In the genomic region with DNA sequence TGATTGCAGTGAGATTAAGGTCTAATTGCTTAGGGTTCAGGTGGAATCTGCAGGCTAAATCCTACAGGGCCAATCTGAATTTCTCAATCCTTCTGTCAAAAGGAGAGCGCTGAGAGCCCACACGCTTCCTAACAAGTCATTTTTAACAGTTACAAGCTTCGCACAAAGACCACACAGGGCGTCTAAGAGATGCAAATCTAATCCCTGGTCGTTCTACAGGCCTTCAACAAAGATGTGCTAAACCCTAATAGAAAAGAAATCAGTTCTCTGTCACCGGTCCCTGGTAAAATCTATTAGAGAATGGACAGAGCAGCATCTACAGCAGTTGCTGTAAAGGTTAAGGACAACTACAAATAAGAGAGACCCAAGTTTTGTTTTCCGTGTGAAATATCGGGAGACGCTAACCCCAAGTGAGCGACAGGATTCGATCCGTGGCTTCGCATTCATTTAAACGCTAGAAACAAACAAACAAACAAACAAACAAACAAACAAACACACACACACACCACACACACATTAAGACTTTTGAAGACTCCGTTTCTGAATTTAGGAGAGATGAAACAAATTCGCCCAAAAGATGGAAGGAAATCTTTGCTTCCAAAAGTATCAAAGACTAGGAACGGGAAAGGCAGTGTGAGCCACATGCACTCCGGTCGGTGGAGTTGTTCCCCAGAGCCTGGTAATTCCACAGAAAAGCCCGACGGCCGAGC, we compare ENCODE assay signal across 17 mouse cellular contexts. TPM values are rescaled to one million over a fixed set of nuclear protein-coding genes. Genes with fewer than 3 reads are reported as not detected.
A peak's percentile ranks its signal among the peaks of the same experiment; 100 is the strongest.
DNase-seq lines count a peak whose midpoint lies in the region; ATAC-seq and TF ChIP-seq lines count a peak whose summit lies in the region.
"Had no signal": no experiment of that assay in that cellular context is flagged by ENCODE, and none has a peak within 500 bp of the region (broad histone marks: within the 10 kb centered on the region; RNA-seq: fewer than 3 reads in every experiment).

No protein-coding gene starts in this region.

- no peak for ATAC-seq in kidney, embryonic 16.5 days (ENCODE audit: low FRiP score, low TSS enrichment)
- no peak for ATAC-seq in limb, embryonic 11.5 days (ENCODE audit: insufficient number of reproducible peaks, low FRiP score, low TSS enrichment, low read depth)
- ATAC-seq: liver, postnatal 0 days had no signal

- no peaks in the 10 kb centered on the region for H3K9me3 ChIP-seq in kidney, embryonic 16.5 days (ENCODE audit: low read length)
- no peaks in the 10 kb centered on the region for H3K9me3 ChIP-seq in ES-E14 (ENCODE audit: control insufficient read depth, insufficient read depth, low read depth, low read length)
- no peaks in the 10 kb centered on the region for H3K9me3 ChIP-seq in embryonic facial prominence, embryonic 10.5 days
- no peaks in the 10 kb centered on the region for H3K9me3 ChIP-seq in limb, embryonic 11.5 days (ENCODE audit: control insufficient read depth, low read length)
- H3K9me3 ChIP-seq: neural tube, embryonic 13.5 days had no signal

- peak overlapping the region; percentile 3; the same call in 1 of the 2 replicates for H3K4me3 ChIP-seq in kidney, embryonic 16.5 days (ENCODE audit: low read length)
- peak overlapping the region; percentile 5 to 12; a peak in 1 of 4 replicates for H3K4me3 ChIP-seq in ES-E14 (ENCODE audit: insufficient read depth in 1 of 2, low read depth in 1 of 2, low read length in 2 of 2, poor library complexity in 1 of 2, severe bottlenecking in 1 of 2)
- peak overlapping the region; percentile 40 for H3K4me3 ChIP-seq in embryonic facial prominence, embryonic 10.5 days
- no peak overlapping the region for H3K4me3 ChIP-seq in limb, embryonic 11.5 days (ENCODE audit: low read depth, low read length)
- H3K4me3 ChIP-seq: neural tube, embryonic 13.5 days had no signal

- H3K4me1 ChIP-seq in kidney, embryonic 16.5 days (ENCODE audit: insufficient read depth, low read length) = no peaks in the 10 kb centered on the region
- peaks cover 0 to 3% of the 10 kb centered on the region in 2 experiments; a peak in 1 of 4 replicates for H3K4me1 ChIP-seq in ES-E14 (ENCODE audit: control insufficient read depth in 2 of 2, insufficient read depth in 2 of 2, low read length in 2 of 2, poor library complexity in 1 of 2)
- peaks cover 13% of the 10 kb centered on the region for H3K4me1 ChIP-seq in embryonic facial prominence, embryonic 10.5 days
- peaks cover 7% of the 10 kb centered on the region; the same call in 1 of the 2 replicates for H3K4me1 ChIP-seq in limb, embryonic 11.5 days (ENCODE audit: control insufficient read depth, insufficient read depth, low read length)

- H3K4me2 ChIP-seq in kidney, embryonic 16.5 days (replicated peaks; ENCODE audit: low read depth, low read length) = no peak overlapping the region
- no peak overlapping the region for H3K4me2 ChIP-seq in limb, embryonic 11.5 days (ENCODE audit: low read depth, severe bottlenecking)
- H3K4me2 ChIP-seq: neural tube, embryonic 13.5 days had no signal

- in situ Hi-C loops in ES-E14 (cut with MboI; ENCODE audit: low sequenced_read_pairs in 2 of 2, unreplicated experiment in 2 of 2) = no loop called here

- WGBS in kidney, embryonic 16.5 days = 1% methylated on average over 22 of the region's 22 CpGs
- WGBS in embryonic facial prominence, embryonic 10.5 days = under 1% methylated on average over 22 of the region's 22 CpGs
- WGBS in limb, embryonic 11.5 days = 1% methylated on average over 22 of the region's 22 CpGs

- no peak for DNase-seq in kidney, adult 18-20 months
- DNase-seq in ES-E14 (ENCODE audit: low read depth, low spot score) = no peak
- DNase-seq in embryonic facial prominence, embryonic 10.5 days (ENCODE audit: low spot score) = peak; percentile 35
- DNase-seq in limb, embryonic 11.5 days (ENCODE audit: low spot score) = peak; percentile 52
- no peak for DNase-seq in spleen, postnatal 4 days (ENCODE audit: low spot score in 2 of 2)
- DNase-seq in layer of hippocampus, adult 9-11 months = no peak
- DNase-seq in layer of hippocampus, adult 18-20 months (ENCODE audit: low spot score in 2 of 2) = no peak
- DNase-seq: adrenal gland, adult 8-10 months; cerebellum, adult 8-10 months; heart, postnatal 14 days; kidney, adult 8-10 months; layer of hippocampus, postnatal 36 days; liver, postnatal 0 days; spleen, adult 18-20 months; thymus, postnatal 25 days had no signal

- H3K27me3 ChIP-seq in kidney, embryonic 16.5 days (ENCODE audit: insufficient read depth, low read length) = peaks cover 82% of the 10 kb centered on the region
- peaks cover 98% of the 10 kb centered on the region for H3K27me3 ChIP-seq in embryonic facial prominence, embryonic 10.5 days (replicated peaks; ENCODE audit: low read depth, poor library complexity, severe bottlenecking)
- H3K27me3 ChIP-seq in limb, embryonic 11.5 days (ENCODE audit: control insufficient read depth, insufficient read depth, low read length) = peaks cover 72% of the 10 kb centered on the region

- no peak overlapping the region for H3K9ac ChIP-seq in kidney, embryonic 16.5 days (replicated peaks; ENCODE audit: low read length)
- no peak overlapping the region for H3K9ac ChIP-seq in ES-E14 (ENCODE audit: insufficient read depth, low read depth, low read length, poor library complexity, severe bottlenecking)
- H3K9ac ChIP-seq in limb, embryonic 11.5 days (ENCODE audit: low read length) = no peak overlapping the region
- H3K9ac ChIP-seq: liver, postnatal 0 days; neural tube, embryonic 13.5 days had no signal

- H3K36me3 ChIP-seq in kidney, embryonic 16.5 days (ENCODE audit: insufficient read depth, low read length) = no peaks in the 10 kb centered on the region
- H3K36me3 ChIP-seq in ES-E14 (ENCODE audit: control insufficient read depth, insufficient read depth, low read length, poor library complexity, severe bottlenecking) = no peaks in the 10 kb centered on the region
- no peaks in the 10 kb centered on the region for H3K36me3 ChIP-seq in embryonic facial prominence, embryonic 10.5 days (replicated peaks)
- no peaks in the 10 kb centered on the region for H3K36me3 ChIP-seq in limb, embryonic 11.5 days (ENCODE audit: control insufficient read depth, insufficient read depth, low read length)
- H3K36me3 ChIP-seq: neural tube, embryonic 13.5 days had no signal

- no peak overlapping the region for H3K27ac ChIP-seq in kidney, embryonic 16.5 days (ENCODE audit: low read length)
- H3K27ac ChIP-seq in ES-E14 (ENCODE audit: insufficient read depth, low read depth, low read length, poor library complexity, severe bottlenecking) = no peak overlapping the region
- H3K27ac ChIP-seq in embryonic facial prominence, embryonic 10.5 days (replicated peaks) = peak overlapping the region; percentile 58
- H3K27ac ChIP-seq in limb, embryonic 11.5 days (replicated peaks; ENCODE audit: low read depth, low read length) = no peak overlapping the region
- H3K27ac ChIP-seq: neural tube, embryonic 13.5 days had no signal

TF ChIP-seq in ES-E14, 5 proteins besides CTCF, POLR2A, EP300 and RAD21:
- no peak for TF ChIP-seq HCFC1 (IDR thresholded peaks at IDR 0.05; ENCODE audit: borderline replicate concordance, insufficient read depth, low read length)
- no peak for TF ChIP-seq ZNF384 (IDR thresholded peaks at IDR 0.05; ENCODE audit: low read depth, low read length)
- no peak for TF ChIP-seq MAFK (IDR thresholded peaks at IDR 0.05; ENCODE audit: insufficient read depth, low read depth, low read length)
- TF ChIP-seq CHD2 (IDR thresholded peaks at IDR 0.05; ENCODE audit: low read depth, low read length) = no peak
- no peak for TF ChIP-seq ZC3H11A (IDR thresholded peaks at IDR 0.05; ENCODE audit: borderline replicate concordance, low read depth, low read length)

RNA-seq across cellular contexts. Expression of a gene that starts 16.2 kb away (rescaled TPM):
- 1.4 TPM in 1 of 2 replicates, not detected in the other for polyA plus RNA-seq in kidney, embryonic 16.5 days (2015; fragmentation: Nextera tagmentation; extraction: Ambion mirVana)
- total RNA-seq in ES-E14 (2012; rRNA removed) = not detected in 2 replicates
- polyA plus RNA-seq in embryonic facial prominence, embryonic 10.5 days (2016; fragmentation: Nextera tagmentation; extraction: Ambion mirVana) = 4.4 and 9.0 TPM in 2 replicates
- polyA plus RNA-seq in limb, embryonic 11.5 days (2014; fragmentation: Nextera tagmentation; extraction: Ambion mirVana) = not detected in 2 replicates
- under 1 TPM; 0.45 to 0.71 TPM for total RNA-seq in layer of hippocampus, adult 18-20 months (2021)
- total RNA-seq: adrenal gland, adult 8-10 months had no signal
- polyA plus RNA-seq: liver, postnatal 0 days had no signal

Comparison
In these comparisons a context has a peak if more than half of its experiments do, and no peak if none do; other contexts are left out.
1. DNase-seq: peak in embryonic facial prominence, embryonic 10.5 days (single experiment) and limb, embryonic 11.5 days (single experiment); none in kidney, adult 18-20 months (single experiment), ES-E14 (single experiment), spleen, postnatal 4 days (0 of 2), layer of hippocampus, adult 9-11 months (single experiment) and layer of hippocampus, adult 18-20 months (0 of 2).